Mouse (Mus musculus): ENCODE results near the gene Prtg. TPM values are rescaled to one million over a fixed set of nuclear protein-coding genes. Genes with fewer than 3 reads are reported as not detected.
A peak's percentile ranks its signal among the peaks of the same experiment; 100 is the strongest.

The Prtg gene
- polyA plus RNA-seq, 1 experiment from 2014 or later = 5.4 TPM

GRCm38 (mm10) chr9:72875878-72876277, 69.2 kb downstream of the Prtg start:
- Histone ChIP-seq H3K4me1 (replicated peaks; ENCODE audit: control insufficient read depth, insufficient read depth, low read length) (peaks cover 23% of the 10 kb centered on the region), H3K27ac (ENCODE audit: low read depth, low read length) (no peak overlapping the region), H3K4me3 (ENCODE audit: low read depth, low read length) (no peak overlapping the region), H3K4me2 (replicated peaks; ENCODE audit: low read depth, low read length) (no peak overlapping the region), H3K27me3 (ENCODE audit: control insufficient read depth, insufficient read depth, low read length) (no peaks in the 10 kb centered on the region), H3K36me3 (ENCODE audit: control insufficient read depth, insufficient read depth, low read length) (no peaks in the 10 kb centered on the region), H3K9ac (ENCODE audit: low read depth, low read length) (no peak overlapping the region), H3K9me3 (ENCODE audit: control insufficient read depth, low read length) (no peaks in the 10 kb centered on the region)
- WGBS = 81% methylated on average over 2 of the region's 2 CpGs
- DNase-seq (ENCODE audit: low spot score) = peak; percentile 29
- ATAC-seq (ENCODE audit: low FRiP score) = no peak

GRCm38 (mm10) chr9:72877905-72878304, 71.2 kb downstream of the Prtg start:
- Histone ChIP-seq H3K9ac (ENCODE audit: low read depth, low read length) (no peak overlapping the region), H3K9me3 (ENCODE audit: control insufficient read depth, low read length) (no peaks in the 10 kb centered on the region), H3K4me2 (replicated peaks; ENCODE audit: low read depth, low read length) (no peak overlapping the region), H3K4me1 (replicated peaks; ENCODE audit: control insufficient read depth, insufficient read depth, low read length) (peaks cover 19% of the 10 kb centered on the region), H3K27me3 (ENCODE audit: control insufficient read depth, insufficient read depth, low read length) (no peaks in the 10 kb centered on the region), H3K4me3 (ENCODE audit: low read depth, low read length) (no peak overlapping the region), H3K27ac (ENCODE audit: low read depth, low read length) (peak overlapping the region; percentile 56), H3K36me3 (ENCODE audit: control insufficient read depth, insufficient read depth, low read length) (no peaks in the 10 kb centered on the region)
- ATAC-seq (ENCODE audit: low FRiP score) = peak; percentile 43
- peak; percentile 61 for DNase-seq (ENCODE audit: low spot score)
- 17% methylated on average over 11 of the region's 11 CpGs for WGBS

GRCm38 (mm10) chr9:72878656-72879055, 72.0 kb downstream of the Prtg start:
- Histone ChIP-seq H3K27ac (ENCODE audit: low read depth, low read length) (peak overlapping the region; percentile 56), H3K9ac (ENCODE audit: low read depth, low read length) (no peak overlapping the region), H3K36me3 (ENCODE audit: control insufficient read depth, insufficient read depth, low read length) (no peaks in the 10 kb centered on the region), H3K4me1 (replicated peaks; ENCODE audit: control insufficient read depth, insufficient read depth, low read length) (peaks cover 20% of the 10 kb centered on the region), H3K27me3 (ENCODE audit: control insufficient read depth, insufficient read depth, low read length) (no peaks in the 10 kb centered on the region), H3K4me2 (replicated peaks; ENCODE audit: low read depth, low read length) (no peak overlapping the region), H3K4me3 (ENCODE audit: low read depth, low read length) (no peak overlapping the region), H3K9me3 (ENCODE audit: control insufficient read depth, low read length) (no peaks in the 10 kb centered on the region)
- ATAC-seq (ENCODE audit: low FRiP score) = no peak
- peak; percentile 30 for DNase-seq (ENCODE audit: low spot score)
- 37% methylated on average over 6 of the region's 6 CpGs for WGBS

- no peak for ATAC-seq (ENCODE audit: low FRiP score)
- no peaks in the 10 kb centered on the region for H3K27me3 ChIP-seq (ENCODE audit: control insufficient read depth, insufficient read depth, low read length)
- no peaks in the 10 kb centered on the region for H3K36me3 ChIP-seq (ENCODE audit: control insufficient read depth, insufficient read depth, low read length)
- H3K27ac ChIP-seq (ENCODE audit: low read depth, low read length) = peak overlapping the region; percentile 86
- no peak overlapping the region for H3K4me2 ChIP-seq (replicated peaks; ENCODE audit: low read depth, low read length)
- no peak overlapping the region for H3K9ac ChIP-seq (ENCODE audit: low read depth, low read length)
- WGBS = 47% methylated on average over 3 of the region's 3 CpGs
- peak; percentile 39 for DNase-seq (ENCODE audit: low spot score)
- no peaks in the 10 kb centered on the region for H3K9me3 ChIP-seq (ENCODE audit: control insufficient read depth, low read length)
- H3K4me3 ChIP-seq (ENCODE audit: low read depth, low read length) = no peak overlapping the region
- peaks cover 20% of the 10 kb centered on the region for H3K4me1 ChIP-seq (replicated peaks; ENCODE audit: control insufficient read depth, insufficient read depth, low read length)
Measured at GRCm38 (mm10) chr9:72879601-72880000, 72.9 kb downstream of the Prtg start.

GRCm38 (mm10) chr9:72880225-72880960, 73.7 kb downstream of the Prtg start:
- peak overlapping the region; percentile 29; the same call in 1 of the 2 replicates for H3K9ac ChIP-seq (ENCODE audit: low read depth, low read length)
- H3K4me2 ChIP-seq (replicated peaks; ENCODE audit: low read depth, low read length) = no peak overlapping the region
- peak overlapping the region; percentile 86 for H3K27ac ChIP-seq (ENCODE audit: low read depth, low read length)
- DNase-seq (ENCODE audit: low spot score) (peak; percentile 69), ATAC-seq (ENCODE audit: low FRiP score) (peak; percentile 62)
- peaks cover 20% of the 10 kb centered on the region for H3K4me1 ChIP-seq (replicated peaks; ENCODE audit: control insufficient read depth, insufficient read depth, low read length)
- 12% methylated on average over 16 of the region's 16 CpGs for WGBS
- no peaks in the 10 kb centered on the region for H3K9me3 ChIP-seq (ENCODE audit: control insufficient read depth, low read length)
- H3K4me3 ChIP-seq (ENCODE audit: low read depth, low read length) = no peak overlapping the region
- no peaks in the 10 kb centered on the region for H3K36me3 ChIP-seq (ENCODE audit: control insufficient read depth, insufficient read depth, low read length)
- no peaks in the 10 kb centered on the region for H3K27me3 ChIP-seq (ENCODE audit: control insufficient read depth, insufficient read depth, low read length)

GRCm38 (mm10) chr9:72881026-72881768, 74.5 kb downstream of the Prtg start:
- Histone ChIP-seq H3K9ac (ENCODE audit: low read depth, low read length) (peak overlapping the region; percentile 35), H3K4me2 (replicated peaks; ENCODE audit: low read depth, low read length) (no peak overlapping the region), H3K4me3 (ENCODE audit: low read depth, low read length) (no peak overlapping the region), H3K27me3 (ENCODE audit: control insufficient read depth, insufficient read depth, low read length) (no peaks in the 10 kb centered on the region), H3K4me1 (replicated peaks; ENCODE audit: control insufficient read depth, insufficient read depth, low read length) (peaks cover 20% of the 10 kb centered on the region), H3K36me3 (ENCODE audit: control insufficient read depth, insufficient read depth, low read length) (no peaks in the 10 kb centered on the region), H3K27ac (ENCODE audit: low read depth, low read length) (peak overlapping the region; percentile 86), H3K9me3 (ENCODE audit: control insufficient read depth, low read length) (no peaks in the 10 kb centered on the region)
- ATAC-seq (ENCODE audit: low FRiP score) (no peak), DNase-seq (ENCODE audit: low spot score) (peak; percentile 44)
- WGBS = 16% methylated on average over 15 of the region's 15 CpGs

GRCm38 (mm10) chr9:72883940-72884339, 77.3 kb downstream of the Prtg start:
- ATAC-seq (ENCODE audit: low FRiP score) (peak; percentile 64), DNase-seq (ENCODE audit: low spot score) (peak; percentile 79)
- Histone ChIP-seq H3K27me3 (ENCODE audit: control insufficient read depth, insufficient read depth, low read length) (no peaks in the 10 kb centered on the region), H3K4me2 (replicated peaks; ENCODE audit: low read depth, low read length) (no peak overlapping the region), H3K27ac (ENCODE audit: low read depth, low read length) (no peak overlapping the region), H3K4me3 (ENCODE audit: low read depth, low read length) (no peak overlapping the region), H3K9me3 (ENCODE audit: control insufficient read depth, low read length) (no peaks in the 10 kb centered on the region), H3K4me1 (replicated peaks; ENCODE audit: control insufficient read depth, insufficient read depth, low read length) (peaks cover 9% of the 10 kb centered on the region), H3K36me3 (ENCODE audit: control insufficient read depth, insufficient read depth, low read length) (no peaks in the 10 kb centered on the region), H3K9ac (ENCODE audit: low read depth, low read length) (no peak overlapping the region)
- whole genome bisulfite sequencing = 19% methylated on average over 3 of the region's 3 CpGs

- Histone ChIP-seq H3K4me1 (replicated peaks; ENCODE audit: control insufficient read depth, insufficient read depth, low read length) (no peaks in the 10 kb centered on the region), H3K27ac (ENCODE audit: low read depth, low read length) (no peak overlapping the region), H3K4me3 (ENCODE audit: low read depth, low read length) (no peak overlapping the region), H3K36me3 (ENCODE audit: control insufficient read depth, insufficient read depth, low read length) (no peaks in the 10 kb centered on the region), H3K9me3 (ENCODE audit: control insufficient read depth, low read length) (no peaks in the 10 kb centered on the region), H3K4me2 (replicated peaks; ENCODE audit: low read depth, low read length) (no peak overlapping the region), H3K27me3 (ENCODE audit: control insufficient read depth, insufficient read depth, low read length) (no peaks in the 10 kb centered on the region), H3K9ac (ENCODE audit: low read depth, low read length) (no peak overlapping the region)
- ATAC-seq (ENCODE audit: low FRiP score) = no peak
- 91% methylated on average over 1 of the region's 1 CpGs for WGBS
- DNase-seq (ENCODE audit: low spot score) = peak; percentile 54
Measured at GRCm38 (mm10) chr9:72889777-72890176, 83.1 kb downstream of the Prtg start.

All from hindbrain, embryonic 11.5 days (tissue).